Mouse (Mus musculus) ES-CJ7 (cell line): ENCODE data around the gene Icam4.

Source experiments
- DNase-seq: peaks from one replicate; pipeline ENCODE4 v3.0.0; 2011; ENCODE audit warnings: low read depth, low spot score

Gene Icam4

DNA sequence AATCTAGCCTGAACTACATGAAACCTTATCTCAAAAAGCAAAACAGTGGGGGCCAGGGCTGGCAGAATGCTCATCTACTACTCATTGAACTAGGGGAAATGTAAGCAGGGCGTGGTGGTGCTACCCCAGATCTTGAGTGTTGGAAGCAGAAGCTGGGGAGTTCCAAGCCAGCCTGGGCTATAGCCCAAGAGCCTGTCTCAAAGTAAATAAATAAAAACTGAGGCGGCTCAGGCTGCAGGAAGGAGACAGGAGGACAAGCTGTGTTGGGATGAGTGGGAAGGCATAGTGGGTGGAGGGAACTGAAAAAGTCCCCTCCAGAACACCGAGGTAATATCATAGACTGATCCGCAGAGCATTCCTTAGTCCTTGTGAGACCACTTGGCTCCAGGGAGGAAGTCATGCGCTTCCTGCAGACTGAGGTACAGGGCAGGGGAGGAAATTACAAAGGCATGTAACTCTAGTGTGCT is 17.3 kb upstream of the Icam4 start:
- DNase-seq = no peak

DNA sequence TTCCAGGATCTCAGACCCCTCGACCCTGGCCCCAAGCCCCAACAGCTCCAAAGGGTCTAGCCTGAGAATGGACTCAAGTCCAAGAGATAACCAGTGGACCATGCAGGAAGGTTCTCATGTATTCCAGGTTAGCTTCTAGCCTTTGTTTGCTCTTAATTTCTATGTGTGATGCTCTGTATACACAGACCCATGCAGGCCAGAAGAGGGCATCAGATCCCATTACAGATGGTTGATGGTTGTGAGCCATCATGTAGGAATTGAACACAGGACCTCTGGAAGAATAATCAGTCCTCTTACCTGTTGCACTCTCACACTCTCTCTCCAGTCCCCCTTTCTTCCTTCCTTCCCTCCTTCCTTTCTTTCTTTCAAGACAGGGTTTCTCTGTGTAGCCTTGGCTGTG is 16.8 kb upstream of the Icam4 start:
- DNase-seq = no peak

DNA sequence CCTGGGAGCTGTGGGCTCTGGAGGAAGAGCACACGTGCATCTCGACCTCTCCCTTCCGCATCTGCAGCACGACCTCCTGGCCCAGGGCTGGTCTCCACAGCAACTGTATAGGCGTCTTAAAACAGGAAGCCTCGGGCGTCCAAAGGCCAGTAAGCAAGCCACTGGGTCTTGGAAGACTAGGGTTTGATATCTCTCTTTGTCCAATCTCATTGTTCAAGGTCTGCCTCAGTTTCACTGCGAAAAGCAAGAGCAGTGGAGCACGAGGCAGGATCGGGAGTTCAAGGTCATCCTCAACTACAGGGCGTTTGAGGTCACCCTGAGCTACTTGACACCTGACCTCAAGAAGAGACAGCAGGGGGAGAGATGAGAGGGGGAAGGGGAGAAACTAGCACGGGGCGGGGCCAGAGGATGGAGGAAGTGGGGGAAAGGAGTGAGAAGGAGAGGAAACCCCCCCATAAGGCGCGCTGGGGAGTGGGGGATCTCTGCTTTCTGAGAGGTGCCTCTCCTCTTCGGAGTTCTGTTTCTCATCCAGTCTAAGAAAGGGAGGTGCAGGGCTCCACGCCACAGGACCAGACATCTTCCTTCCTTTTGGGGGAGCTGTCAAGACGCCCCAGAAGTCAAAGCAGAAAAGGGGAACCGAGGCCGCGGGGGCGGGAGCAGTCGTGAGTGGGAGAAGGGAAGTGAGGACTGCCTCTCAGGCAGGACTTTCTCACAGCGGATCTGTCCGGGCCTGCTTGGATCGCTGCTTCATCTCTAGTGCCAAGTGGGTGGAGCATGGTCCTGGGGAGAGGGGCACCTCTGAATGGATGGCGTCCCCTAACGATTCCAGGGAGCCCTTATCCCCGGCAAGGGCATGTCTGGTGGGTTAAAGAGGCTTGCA is 14.2 kb upstream of the Icam4 start:
- peak; percentile 93 for DNase-seq

DNA sequence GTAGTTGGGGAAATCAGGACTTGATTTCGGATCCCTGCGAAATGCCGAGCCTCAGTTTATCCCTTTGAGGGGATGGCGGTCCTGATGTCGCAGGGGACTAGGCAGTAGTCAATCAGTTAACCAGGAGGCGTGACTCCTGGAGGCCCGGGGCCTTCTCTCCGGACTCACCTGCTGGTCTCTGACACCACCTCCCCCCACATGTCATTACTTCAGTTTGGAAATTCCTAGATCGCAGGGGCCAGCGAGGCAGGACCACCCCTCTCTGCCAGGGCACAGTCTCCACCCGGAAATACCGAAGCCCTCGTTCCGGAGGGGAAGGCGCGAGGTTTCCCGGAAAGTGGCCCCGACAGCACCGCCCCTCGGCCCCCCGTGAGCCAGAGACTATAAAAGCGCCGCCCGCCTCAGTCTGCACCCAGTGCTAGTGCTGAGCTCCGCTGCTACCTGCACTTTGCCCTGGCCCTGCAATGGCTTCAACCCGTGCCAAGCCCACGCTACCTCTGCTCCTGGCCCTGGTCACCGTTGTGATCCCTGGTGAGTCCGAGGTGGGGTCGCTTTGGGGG is 13.5 kb upstream of the Icam4 start, which contains the start of gene Icam1:
Gene Icam1 (plus strand): TSS at position 415 of the 560 bp plus-strand sequence.
- DNase-seq = peak; percentile 83

DNA sequence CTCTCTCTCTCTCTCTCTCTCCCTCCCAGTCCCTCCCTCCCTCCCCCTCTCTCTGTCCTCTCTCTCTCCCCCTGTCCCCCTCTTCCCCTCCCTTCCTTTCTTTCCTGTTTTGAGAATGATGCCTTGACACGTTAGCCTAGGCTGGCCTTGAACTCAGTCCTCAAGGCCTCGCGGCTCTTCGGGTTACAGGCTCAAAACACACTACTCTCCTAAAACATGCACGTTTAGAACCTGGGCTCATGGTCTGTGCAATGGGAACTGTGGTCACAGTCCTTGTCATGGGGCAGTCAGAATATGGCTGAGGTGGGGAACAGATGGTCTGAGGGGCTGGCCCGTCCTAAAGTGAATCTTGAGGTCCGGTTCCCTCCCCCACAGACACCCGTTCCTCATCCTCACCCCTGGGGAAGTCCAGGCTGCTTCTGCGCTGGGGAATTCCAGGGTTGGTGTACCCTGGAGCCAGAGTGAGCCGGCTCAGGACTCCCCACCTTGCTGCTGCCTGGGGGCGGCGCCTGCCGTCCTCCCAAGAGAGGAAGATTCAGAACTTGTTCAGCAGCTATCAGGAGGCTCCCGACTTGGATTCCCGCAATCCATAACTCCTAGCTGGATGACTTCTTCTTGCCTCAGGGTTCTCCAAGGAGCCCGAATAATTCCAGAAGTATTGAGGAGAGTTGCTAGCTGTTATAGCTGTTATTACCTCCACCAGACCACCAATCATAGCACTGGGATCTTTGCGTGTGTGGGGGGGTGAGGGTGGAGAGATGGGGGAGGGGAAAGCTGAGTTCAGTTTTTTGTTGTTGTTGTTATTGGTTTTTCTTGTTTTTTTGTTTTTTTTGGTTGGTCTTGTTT is 12.6 kb upstream of the Icam4 start:
- DNase-seq = peak; percentile 56

- DNase-seq = no peak
These were observed 12.0 kb upstream of the Icam4 start for GRCm38 (mm10) chr9:21017177-21017575.

DNA sequence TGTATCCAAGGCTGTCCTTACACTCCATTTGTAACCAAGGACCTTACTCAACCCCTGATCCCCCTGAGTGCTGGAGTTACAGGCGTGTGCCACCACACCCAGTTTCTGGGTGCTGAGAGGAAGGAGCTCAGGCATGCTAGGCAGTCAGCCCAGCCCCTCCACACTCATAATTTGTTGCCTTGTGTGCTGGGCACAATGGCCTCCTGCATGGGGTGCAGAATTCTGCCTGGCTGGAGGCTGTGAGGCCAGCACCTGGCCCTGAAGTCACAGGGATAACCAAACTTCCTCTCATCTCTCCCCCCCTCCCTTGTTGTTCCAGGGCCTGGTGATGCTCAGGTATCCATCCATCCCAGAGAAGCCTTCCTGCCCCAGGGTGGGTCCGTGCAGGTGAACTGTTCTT is 10.6 kb upstream of the Icam4 start:
- no peak for DNase-seq

- DNase-seq = no peak
These were observed 7.8 kb upstream of the Icam4 start for GRCm38 (mm10) chr9:21021363-21021762.

DNA sequence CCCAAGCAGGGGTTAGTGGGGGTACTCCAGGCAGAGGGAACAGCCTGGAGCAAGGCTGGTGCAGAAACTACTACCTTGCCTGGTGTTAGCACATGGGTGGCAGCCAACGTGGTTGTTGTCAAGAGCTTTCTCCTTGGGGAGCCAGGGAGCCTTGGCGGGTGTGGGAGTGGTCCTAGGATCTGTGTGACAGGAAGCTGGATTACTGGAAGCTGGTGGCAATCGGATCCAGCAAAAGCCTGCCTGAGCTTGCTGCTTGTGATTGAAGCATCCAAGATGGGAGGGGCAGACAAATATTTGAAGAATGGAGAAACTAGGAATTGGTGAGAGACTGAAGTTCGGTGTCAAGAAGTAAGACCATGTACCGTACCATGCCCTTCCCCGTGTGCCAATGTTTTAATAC is 6.9 kb upstream of the Icam4 start:
- DNase-seq = peak; percentile 62

DNA sequence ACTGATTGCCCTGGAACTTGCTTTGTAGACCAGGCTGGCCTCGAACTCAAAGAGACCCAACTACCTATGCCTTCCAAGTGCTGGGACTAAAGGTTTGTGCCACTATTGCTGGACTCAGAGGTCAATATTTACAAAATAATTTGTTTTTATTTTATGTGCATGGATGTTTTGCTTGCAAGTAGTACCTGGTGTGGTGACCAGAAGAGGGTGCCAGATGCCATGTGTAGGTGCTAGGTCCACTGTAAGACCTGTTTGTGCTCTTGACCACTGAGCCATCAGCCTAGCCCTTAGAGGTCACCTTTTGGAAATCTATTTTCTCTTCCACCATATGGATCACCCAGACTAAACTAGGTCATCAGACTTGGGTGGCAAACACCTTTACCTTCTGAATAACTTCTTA is 6.4 kb upstream of the Icam4 start:
- no peak for DNase-seq

DNA sequence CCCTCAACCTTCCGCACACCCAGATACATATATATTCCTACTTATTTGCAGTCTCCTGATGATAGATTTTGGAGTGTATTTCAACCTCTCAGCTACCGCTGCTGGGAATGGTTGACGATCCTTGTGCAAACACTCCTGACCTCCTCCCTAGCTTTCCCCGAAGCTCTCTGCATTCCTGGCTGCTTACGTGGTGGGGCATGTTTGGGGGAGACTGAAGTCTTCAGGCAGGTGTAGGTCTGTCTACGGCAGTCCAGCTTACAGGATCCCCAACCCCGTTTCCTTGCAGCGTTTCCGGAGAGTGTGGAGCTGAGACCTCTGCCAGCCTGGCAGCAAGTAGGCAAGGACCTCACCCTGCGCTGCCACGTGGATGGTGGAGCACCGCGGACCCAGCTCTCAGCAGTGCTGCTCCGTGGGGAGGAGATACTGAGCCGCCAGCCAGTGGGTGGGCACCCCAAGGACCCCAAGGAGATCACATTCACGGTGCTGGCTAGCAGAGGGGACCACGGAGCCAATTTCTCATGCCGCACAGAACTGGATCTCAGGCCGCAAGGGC is 3.8 kb upstream of the Icam4 start:
- no peak for DNase-seq

DNA sequence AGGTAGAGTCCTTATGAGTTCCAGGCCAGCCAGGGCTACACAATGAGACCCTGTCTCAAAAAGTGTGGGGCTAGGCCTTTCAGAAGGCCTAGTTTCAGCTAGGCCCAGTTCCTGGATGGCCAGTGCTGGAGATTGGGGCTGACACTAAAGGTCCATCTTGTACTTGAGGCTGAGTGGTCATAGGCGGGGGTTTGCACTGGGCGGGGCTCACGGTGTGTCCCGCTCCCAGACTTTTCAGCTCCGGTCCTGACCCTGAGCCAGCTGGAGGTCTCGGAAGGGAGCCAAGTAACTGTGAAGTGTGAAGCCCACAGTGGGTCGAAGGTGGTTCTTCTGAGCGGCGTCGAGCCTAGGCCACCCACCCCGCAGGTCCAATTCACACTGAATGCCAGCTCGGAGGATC is 2.3 kb upstream of the Icam4 start:
- DNase-seq = no peak

DNA sequence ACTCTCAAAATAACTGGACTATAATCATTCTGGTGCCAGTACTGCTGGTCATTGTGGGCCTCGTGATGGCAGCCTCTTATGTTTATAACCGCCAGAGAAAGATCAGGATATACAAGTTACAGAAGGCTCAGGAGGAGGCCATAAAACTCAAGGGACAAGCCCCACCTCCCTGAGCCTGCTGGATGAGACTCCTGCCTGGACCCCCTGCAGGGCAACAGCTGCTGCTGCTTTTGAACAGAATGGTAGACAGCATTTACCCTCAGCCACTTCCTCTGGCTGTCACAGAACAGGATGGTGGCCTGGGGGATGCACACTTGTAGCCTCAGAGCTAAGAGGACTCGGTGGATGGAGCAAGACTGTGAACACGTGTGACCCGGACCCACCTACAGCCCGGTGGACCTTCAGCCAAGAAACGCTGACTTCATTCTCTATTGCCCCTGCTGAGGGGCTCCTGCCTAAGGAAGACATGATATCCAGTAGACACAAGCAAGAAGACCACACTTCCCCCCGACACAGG is 1.3 kb upstream of the Icam4 start:
- no peak for DNase-seq

GRCm38 (mm10) chr9:21028560-21029110 is 538 bp upstream of the Icam4 start:
- DNase-seq = no peak

DNA sequence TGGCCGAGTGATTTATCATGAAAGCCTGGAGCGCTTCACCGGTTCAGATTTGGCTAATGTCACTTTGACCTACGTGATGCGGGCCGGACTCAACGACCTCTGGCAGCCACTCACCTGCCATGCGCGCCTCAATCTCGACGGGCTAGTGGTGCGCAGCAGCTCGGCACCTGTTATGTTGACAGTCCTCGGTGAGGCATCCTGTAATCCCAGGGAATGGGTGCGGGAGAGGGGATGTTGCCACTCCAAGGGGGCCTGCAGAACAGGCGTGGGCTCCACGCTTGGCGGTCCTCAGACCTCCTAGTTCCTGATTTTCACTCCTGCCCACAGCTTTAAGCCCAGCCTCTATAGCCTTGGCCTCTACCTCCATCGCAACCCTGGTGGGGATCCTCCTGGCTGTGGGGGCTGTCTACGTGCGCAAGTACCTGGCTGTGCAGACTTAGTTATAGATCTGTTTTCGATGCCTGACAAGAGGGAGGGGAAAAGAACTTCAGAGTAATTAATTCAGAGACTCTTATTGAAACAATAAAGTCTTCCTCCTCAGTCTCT is 955 bp downstream of the Icam4 start:
- no peak for DNase-seq

DNA sequence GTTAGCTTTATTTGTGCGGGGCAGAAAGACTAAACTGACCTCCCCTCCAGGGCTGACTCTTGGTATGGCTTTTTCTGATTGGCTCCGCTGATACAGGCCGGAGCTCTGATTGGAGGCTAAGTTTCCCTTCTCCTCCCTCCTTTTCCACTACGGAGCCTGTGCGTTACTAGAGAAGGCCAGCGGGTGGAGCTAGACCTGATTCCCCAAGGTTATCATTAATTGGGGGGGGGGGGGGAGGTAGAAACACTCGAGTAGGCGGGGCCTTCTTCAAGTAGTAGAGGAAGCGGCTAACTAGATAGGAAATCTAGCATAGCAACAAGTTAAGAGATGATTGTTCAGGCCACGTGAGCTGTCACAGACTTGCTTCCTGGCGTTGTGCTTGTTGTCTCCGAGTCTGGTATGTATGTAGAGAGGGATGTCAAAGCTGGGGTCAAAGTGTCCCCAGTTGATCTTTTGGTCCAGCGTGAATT is 1.6 kb downstream of the Icam4 start:
- DNase-seq = peak; percentile 95

DNA sequence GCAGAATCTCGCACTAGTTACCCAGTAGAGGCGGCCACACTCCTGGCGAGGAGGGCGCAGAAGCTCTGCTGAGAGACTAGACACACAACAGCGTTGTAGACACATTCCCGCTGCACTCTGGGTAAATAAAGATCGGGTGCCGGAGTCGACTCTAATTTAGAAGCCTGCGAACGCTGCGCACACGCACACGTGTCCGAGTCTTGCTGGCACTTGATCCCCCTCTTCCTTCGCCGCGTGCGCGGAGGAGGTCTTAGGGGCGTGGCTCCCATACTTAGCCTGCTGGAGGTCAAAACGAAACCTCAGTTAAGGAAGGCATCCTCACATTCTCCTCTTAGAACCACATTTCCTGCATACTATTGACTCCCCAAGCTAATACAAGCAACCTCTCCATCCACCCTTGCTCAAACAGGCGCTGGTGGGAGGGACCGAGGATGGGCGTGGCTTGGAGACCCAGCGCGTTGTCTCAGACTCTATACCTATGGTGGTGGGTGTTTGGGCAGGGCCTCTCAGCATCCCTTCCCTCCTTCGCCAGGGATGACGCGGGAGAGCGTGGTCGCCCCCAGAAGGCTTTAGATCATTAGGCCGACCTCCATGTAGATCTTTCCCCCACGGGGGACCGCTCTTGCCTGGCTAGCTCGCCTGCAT is 2.2 kb downstream of the Icam4 start:
- DNase-seq = peak; percentile 79

- no peak for DNase-seq
These were observed 2.8 kb downstream of the Icam4 start, which contains the start of gene Icam5 for GRCm38 (mm10) chr9:21031896-21032351. Icam5 (plus strand) TSS chr9:21032073.

DNA sequence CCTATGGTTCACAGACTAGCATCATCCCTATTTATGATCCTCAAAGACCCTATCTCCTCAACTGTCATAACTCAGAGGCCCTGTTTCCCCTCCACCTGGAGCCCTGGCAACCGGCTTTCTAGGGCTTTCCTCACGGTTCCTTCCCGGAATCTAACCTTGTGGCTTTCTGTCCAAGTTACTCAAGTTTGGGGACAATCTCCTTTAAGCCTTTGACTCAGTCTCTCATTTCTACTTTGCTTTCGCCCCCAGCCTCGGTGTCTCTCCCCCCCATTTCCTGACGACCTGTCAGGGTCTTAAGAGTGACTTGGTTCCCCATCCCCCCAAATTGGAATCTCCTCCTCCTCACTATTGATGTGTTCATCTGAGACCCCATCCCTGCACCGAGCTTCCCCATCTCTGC is 3.3 kb downstream of the Icam4 start:
- no peak for DNase-seq

DNA sequence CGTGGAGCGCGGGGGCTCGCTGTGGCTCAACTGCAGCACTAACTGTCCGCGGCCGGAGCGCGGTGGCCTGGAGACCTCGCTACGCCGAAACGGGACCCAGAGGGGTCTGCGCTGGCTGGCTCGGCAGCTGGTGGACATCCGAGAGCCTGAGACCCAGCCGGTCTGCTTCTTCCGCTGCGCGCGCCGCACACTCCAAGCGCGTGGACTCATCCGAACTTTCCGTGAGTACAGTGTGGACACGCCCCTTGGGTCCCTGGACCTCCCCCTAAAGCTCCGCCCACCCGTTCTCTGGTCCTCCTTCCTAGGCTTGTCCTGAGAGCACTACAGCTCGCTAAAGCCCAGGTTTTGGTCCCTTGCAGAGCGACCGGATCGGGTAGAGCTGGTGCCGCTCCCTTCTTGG is 4.0 kb downstream of the Icam4 start:
- DNase-seq = peak; percentile 92
